Mouse (Mus musculus) heart, embryonic 12.5 days (tissue): ENCODE data around the gene Lrch3. TPM values are rescaled to one million over a fixed set of nuclear protein-coding genes. Genes with fewer than 3 reads are reported as not detected.
A peak's percentile ranks its signal among the peaks of the same experiment; 100 is the strongest.
"Not testable (repeated sequence)": the region's sequence is repeated elsewhere in the genome, so short reads cannot be mapped to it uniquely, and the experiment has no call there.

ENCODE experiments used
- ATAC-seq: fragments of 200-750 bp; cut with Nextera tagmentation; 2 replicates; pipeline ENCODE4 v1.8.0; 2017; ENCODE audit warnings: moderate TSS enrichment, moderate library complexity; ENCODE audit not compliant: insufficient number of reproducible peaks, low FRiP score
- H3K27ac ChIP-seq: fragments of 300-500 bp; sonication (generic); 2 replicates; pipeline ENCODE4 v1.5.1; 2016; ENCODE audit warnings: mild to moderate bottlenecking, moderate library complexity; ENCODE audit not compliant: poor library complexity, severe bottlenecking
- H3K27me3 ChIP-seq: fragments of 300-500 bp; sonication (generic); replicated peaks from 2 replicates; pipeline ENCODE4 v1.6.1; 2016; ENCODE audit warnings: mild to moderate bottlenecking, moderate library complexity
- H3K36me3 ChIP-seq: fragments of 300-500 bp; sonication (generic); 2 replicates; pipeline ENCODE4 v1.6.1; 2016; ENCODE audit warnings: mild to moderate bottlenecking, moderate library complexity
- H3K4me1 ChIP-seq: fragments of 300-500 bp; sonication (generic); replicated peaks from 2 replicates; pipeline ENCODE4 v1.6.1; 2016; ENCODE audit warnings: mild to moderate bottlenecking
- H3K4me2 ChIP-seq: fragments of 300-500 bp; sonication (generic); 2 replicates; pipeline ENCODE4 v1.6.1; 2016; ENCODE audit warnings: mild to moderate bottlenecking, moderate library complexity
- H3K4me3 ChIP-seq: fragments of 300-500 bp; sonication (generic); 2 replicates; pipeline ENCODE4 v1.5.1; 2016; ENCODE audit warnings: mild to moderate bottlenecking
- H3K9ac ChIP-seq: fragments of 300-500 bp; sonication (generic); 2 replicates; pipeline ENCODE4 v1.6.1; 2016; ENCODE audit warnings: mild to moderate bottlenecking, moderate library complexity
- H3K9me3 ChIP-seq: fragments of 300-500 bp; sonication (generic); replicated peaks from 2 replicates; pipeline ENCODE4 v1.6.1; 2016; ENCODE audit warnings: mild to moderate bottlenecking, moderate library complexity
- WGBS: fragments of 180-500 bp; shearing (Covaris S2); methylation state at CpG from one replicate; pipeline ENCODE4 v1.1.7; 2016; 5-methylcytosine and 5-hydroxymethylcytosine counted together
- polyA plus RNA-seq: library from polyadenylated mRNA; unstranded; fragments of >200 nt; fragmentation: Nextera tagmentation; extraction: Ambion mirVana; gene quantifications from 2 replicates; pipeline ENCODE4 v1.2.1, GENCODE M21; 2016

The Lrch3 gene
- polyA plus RNA-seq, 1 experiment from 2014 or later: 24.0 TPM

DNA sequence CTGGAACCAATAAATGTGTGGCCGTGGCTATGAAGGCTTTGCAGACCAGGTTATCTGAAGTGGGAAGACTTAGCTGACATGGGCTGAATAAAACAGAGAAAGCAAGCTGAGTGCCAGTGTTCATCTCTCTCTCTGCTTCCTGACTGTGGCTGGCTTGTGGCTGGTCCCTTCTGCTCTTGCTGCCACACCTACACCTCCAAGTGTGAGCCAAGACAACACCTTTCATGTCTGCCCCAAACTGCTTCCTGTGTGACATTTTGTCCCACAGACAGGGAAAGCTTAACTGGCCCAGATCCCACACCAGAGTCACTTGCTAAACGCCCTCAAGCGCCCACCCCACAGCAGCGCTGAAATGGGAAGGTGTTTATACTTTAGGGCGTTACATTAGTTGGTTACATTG is 139.2 kb downstream of the Lrch3 start:
- 63% methylated on average over 5 of the region's 5 CpGs for WGBS
- Histone ChIP-seq H3K4me1 (peaks cover 7% of the 10 kb centered on the region), H3K36me3 (peaks cover 3% of the 10 kb centered on the region), H3K27ac (no peak overlapping the region), H3K4me3 (no peak overlapping the region), H3K27me3 (no peaks in the 10 kb centered on the region), H3K4me2 (no peak overlapping the region), H3K9ac (no peak overlapping the region), H3K9me3 (no peaks in the 10 kb centered on the region)
- no peak for ATAC-seq

DNA sequence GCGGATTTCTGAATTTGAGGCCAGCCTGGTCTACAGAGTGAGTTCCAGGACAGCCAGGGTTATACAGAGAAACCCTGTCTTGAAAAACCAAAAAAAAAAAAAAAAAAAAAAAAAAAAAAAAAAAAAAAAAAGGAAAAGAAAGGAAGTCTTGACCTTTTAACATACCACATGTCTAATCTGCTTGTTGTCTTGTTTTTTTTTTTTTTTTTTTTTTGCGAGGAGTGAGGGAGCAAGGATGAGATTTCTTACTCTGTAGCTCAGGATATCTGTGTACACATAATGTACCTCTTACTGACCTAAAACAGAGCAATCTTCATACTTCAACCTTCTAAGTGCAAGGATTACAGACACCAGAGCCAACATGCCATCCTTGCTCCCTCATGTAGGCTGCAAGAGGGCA is 141.0 kb downstream of the Lrch3 start:
- not testable (repeated sequence) for ATAC-seq, H3K9ac ChIP-seq, H3K9me3 ChIP-seq, H3K4me2 ChIP-seq, H3K27ac ChIP-seq, H3K27me3 ChIP-seq, H3K4me3 ChIP-seq
- peaks cover 21% of the 10 kb centered on the region for H3K36me3 ChIP-seq
- WGBS: 69% methylated on average over 2 of the region's 2 CpGs
- H3K4me1 ChIP-seq: peaks cover 10% of the 10 kb centered on the region

DNA sequence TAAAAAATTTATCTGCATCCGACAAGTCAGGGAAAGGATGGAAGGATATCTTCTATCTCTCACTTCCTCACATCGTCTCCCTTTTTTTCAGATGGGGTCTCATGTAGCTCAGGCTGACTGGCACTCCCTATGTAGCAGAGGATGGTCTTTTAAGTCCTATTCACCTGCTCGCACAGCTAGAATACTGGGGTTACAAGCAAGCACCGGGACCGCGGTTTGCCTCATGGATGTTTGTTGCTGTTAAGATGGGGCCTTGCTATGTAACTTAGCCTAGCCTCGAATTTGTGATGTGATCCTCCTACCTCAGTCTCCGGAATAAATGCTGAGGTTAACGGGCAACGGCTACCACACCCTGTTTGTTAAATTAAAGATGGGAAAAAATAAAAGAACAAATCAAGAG is 141.8 kb downstream of the Lrch3 start:
- H3K9me3 ChIP-seq: no peaks in the 10 kb centered on the region
- WGBS: 19% methylated on average over 10 of the region's 10 CpGs
- ATAC-seq: peak; percentile 21; the same call in 1 of the 2 replicates
- H3K36me3 ChIP-seq: peaks cover 28% of the 10 kb centered on the region
- no peaks in the 10 kb centered on the region for H3K27me3 ChIP-seq
- H3K9ac ChIP-seq: peak overlapping the region; percentile 65
- H3K4me1 ChIP-seq: peaks cover 10% of the 10 kb centered on the region
- H3K27ac ChIP-seq: no peak overlapping the region
- H3K4me2 ChIP-seq: peak overlapping the region; percentile 72
- H3K4me3 ChIP-seq: peak overlapping the region; percentile 93

DNA sequence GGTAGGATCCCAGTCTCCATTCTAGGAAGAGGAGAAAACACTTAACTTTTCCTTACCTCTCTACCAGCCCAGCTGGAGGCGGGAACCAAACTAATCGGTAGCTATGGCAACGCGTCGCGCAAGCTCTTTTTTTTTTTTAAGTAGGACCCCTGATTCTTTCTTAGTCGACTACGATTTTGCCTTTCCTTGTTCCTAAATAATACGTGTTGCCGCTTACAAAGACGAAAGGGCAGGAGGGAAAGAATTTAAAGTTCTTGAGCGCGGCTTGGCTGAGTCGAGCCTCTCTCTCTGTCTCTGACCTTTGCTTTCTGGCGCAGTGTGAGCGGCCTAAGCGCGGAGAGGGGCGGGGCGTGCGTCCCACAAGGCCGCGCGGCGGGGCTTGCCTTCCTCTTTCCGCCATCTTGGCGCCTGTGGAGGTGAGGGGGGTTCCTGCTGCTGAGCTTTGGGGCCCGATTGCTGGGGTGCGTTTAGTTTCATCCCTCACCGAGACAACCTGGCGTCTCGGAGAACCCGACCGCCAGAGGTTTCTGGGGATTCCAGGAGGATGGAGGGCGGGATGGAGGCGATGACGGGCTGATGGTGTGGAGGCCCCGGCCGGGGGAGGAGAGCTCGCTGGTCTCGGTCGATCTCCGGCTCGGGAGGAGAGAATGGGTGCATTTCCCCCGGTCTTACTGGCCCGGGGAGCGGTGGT is 142.3 kb downstream of the Lrch3 start, which contains the start of the genes Iqcg and Rpl35a:
Gene Iqcg (minus strand): TSS at position 124 of the 691 bp plus-strand sequence.
Gene Rpl35a (plus strand): TSS at position 359 of the 691 bp plus-strand sequence.
- H3K36me3 ChIP-seq: peaks cover 32% of the 10 kb centered on the region
- H3K27me3 ChIP-seq: no peaks in the 10 kb centered on the region
- ATAC-seq: peak; percentile 92
- under 1% methylated on average over 47 of the region's 47 CpGs for WGBS
- peak within 1 kb of the TSS; percentile 93 for H3K4me3 ChIP-seq
- no peaks in the 10 kb centered on the region for H3K9me3 ChIP-seq
- peak within 1 kb of the TSS; percentile 97 for H3K9ac ChIP-seq
- H3K27ac ChIP-seq: peak within 1 kb of the TSS; percentile 86
- H3K4me1 ChIP-seq: peaks cover 10% of the 10 kb centered on the region
- peak within 1 kb of the TSS; percentile 72 for H3K4me2 ChIP-seq

DNA sequence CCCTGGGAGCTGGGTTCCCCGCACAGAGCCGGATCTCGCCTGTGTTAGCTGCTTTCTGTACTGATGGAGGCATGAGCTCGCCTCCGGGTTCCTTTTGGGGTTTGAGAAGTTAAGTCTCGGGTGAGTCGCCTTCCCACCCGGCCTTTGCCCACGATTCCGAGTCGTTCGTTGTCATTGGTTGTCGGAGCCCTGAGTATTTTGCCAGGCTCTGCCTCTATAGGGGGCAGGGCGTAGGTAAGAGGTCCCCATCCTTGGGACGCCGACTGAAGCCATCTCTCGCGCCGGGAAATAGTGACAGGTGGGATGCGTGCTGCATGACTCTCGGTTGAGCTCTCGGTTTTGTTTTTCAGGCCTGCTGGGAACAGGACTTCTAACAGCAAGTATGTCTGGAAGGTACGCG is 142.9 kb downstream of the Lrch3 start:
- H3K4me2 ChIP-seq: peak overlapping the region; percentile 72
- ATAC-seq: peak; percentile 30; the same call in 1 of the 2 replicates
- under 1% methylated on average over 24 of the region's 24 CpGs for WGBS

DNA sequence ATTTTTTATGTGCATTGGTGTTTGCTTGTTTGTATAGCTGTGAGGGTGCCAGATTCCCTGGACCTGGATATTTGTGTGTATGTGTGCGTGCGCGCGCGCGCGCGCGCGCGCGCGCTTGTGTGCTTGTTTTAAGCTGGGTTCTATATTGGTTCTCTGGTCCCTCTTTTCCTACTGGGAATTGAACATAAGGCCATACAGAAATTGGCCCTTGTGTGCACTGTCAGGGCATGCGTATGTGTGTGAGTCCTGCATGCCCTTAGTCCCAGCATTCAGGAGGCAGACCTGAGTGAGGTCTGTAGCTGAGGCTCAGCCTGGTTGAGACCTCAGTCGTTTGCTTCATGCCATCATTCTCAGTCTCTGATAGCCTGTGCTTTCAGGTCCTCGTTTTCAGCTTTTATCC is 144.1 kb downstream of the Lrch3 start:
- 86% methylated on average over 16 of the region's 16 CpGs for WGBS
- Histone ChIP-seq H3K4me1 (peaks cover 17% of the 10 kb centered on the region), H3K36me3 (peaks cover 32% of the 10 kb centered on the region), H3K9ac (peak overlapping the region; percentile 59), H3K27ac (no peak overlapping the region), H3K4me3 (peak overlapping the region; percentile 16), H3K27me3 (no peaks in the 10 kb centered on the region), H3K4me2 (peak overlapping the region; percentile 49), H3K9me3 (no peaks in the 10 kb centered on the region)
- no peak for ATAC-seq

More for the DNA sequence above, 142.9 kb downstream of the Lrch3 start:
- peaks cover 32% of the 10 kb centered on the region for H3K36me3 ChIP-seq
- H3K27ac ChIP-seq: peak overlapping the region; percentile 86
- H3K9me3 ChIP-seq: no peaks in the 10 kb centered on the region
- H3K4me3 ChIP-seq: peak overlapping the region; percentile 93
- peaks cover 13% of the 10 kb centered on the region for H3K4me1 ChIP-seq
- peak overlapping the region; percentile 97 for H3K9ac ChIP-seq
- H3K27me3 ChIP-seq: no peaks in the 10 kb centered on the region

DNA sequence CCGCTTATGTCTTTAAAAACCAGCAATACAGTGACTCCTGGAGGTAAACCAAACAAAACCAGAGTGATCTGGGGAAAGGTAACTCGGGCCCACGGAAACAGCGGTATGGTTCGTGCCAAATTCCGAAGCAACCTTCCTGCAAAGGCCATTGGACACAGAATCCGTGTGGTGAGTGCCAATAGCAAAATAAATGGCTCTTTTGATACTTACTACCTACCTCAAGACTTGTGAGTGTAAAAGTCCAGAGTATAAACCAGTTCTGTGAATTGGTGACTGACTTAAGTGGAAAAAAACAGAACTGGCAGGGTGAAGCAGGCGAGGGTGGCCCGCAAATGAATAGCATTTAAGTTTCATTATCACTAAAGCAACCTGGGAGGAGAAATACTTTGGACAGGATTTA is 144.8 kb downstream of the Lrch3 start:
- H3K9me3 ChIP-seq, ATAC-seq, H3K4me3 ChIP-seq, H3K27me3 ChIP-seq, H3K27ac ChIP-seq, H3K4me2 ChIP-seq: not testable (repeated sequence)
- Histone ChIP-seq H3K9ac (peak overlapping the region; percentile 59; the same call in 1 of the 2 replicates), H3K36me3 (peaks cover 32% of the 10 kb centered on the region), H3K4me1 (peaks cover 23% of the 10 kb centered on the region)
- 88% methylated on average over 9 of the region's 9 CpGs for WGBS

DNA sequence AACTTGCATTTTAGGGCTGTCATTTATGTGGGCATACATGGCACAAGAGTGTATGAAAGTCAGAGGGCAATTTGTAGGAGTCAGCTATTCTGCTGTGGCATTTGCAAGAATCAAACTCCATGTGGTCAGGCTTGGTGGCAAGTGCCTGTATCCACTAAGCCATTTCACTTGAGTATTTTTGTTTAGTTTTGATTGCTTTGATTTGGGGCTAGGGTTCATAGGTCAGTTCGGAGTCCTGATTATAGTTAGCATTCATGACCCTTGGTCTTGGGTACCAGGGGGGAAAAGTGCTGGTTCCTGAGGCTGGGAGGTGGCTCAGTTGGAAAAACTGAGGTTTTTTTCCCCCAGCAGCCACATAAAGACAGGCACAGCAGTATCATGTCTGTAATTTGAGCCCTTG is 145.6 kb downstream of the Lrch3 start:
- no peak overlapping the region for H3K4me3 ChIP-seq
- H3K27me3 ChIP-seq: no peaks in the 10 kb centered on the region
- no peaks in the 10 kb centered on the region for H3K9me3 ChIP-seq
- 86% methylated on average over 1 of the region's 1 CpGs for WGBS
- no peak overlapping the region for H3K27ac ChIP-seq
- H3K36me3 ChIP-seq: peaks cover 32% of the 10 kb centered on the region
- peaks cover 26% of the 10 kb centered on the region for H3K4me1 ChIP-seq
- H3K4me2 ChIP-seq: no peak overlapping the region
- ATAC-seq: no peak
- no peak overlapping the region for H3K9ac ChIP-seq

DNA sequence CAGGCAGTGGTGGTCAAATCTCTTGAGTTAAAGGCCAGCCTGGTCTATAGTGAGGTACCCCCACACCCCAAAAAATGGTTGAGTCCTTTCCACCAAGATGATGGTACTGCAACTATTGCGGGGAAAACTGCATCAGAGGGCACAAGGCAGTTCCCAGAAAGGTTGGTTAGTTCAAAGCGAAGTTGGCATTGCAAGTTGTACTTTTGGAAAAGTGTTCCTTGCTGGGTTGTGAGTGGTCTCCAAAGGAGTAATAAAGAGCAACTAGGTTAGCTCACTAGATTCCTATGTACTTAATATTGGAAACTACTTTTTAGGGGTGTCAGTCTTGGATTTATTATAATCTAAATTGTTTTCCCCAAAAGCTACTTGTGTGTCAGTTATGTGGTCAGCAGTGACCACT is 147.0 kb downstream of the Lrch3 start:
- ATAC-seq: no peak
- no peak overlapping the region for H3K4me3 ChIP-seq
- peaks cover 32% of the 10 kb centered on the region for H3K36me3 ChIP-seq
- no peaks in the 10 kb centered on the region for H3K27me3 ChIP-seq
- peaks cover 23% of the 10 kb centered on the region for H3K4me1 ChIP-seq
- H3K27ac ChIP-seq: no peak overlapping the region
- H3K9ac ChIP-seq: no peak overlapping the region
- H3K9me3 ChIP-seq: no peaks in the 10 kb centered on the region
- H3K4me2 ChIP-seq: no peak overlapping the region
- WGBS: 78% methylated on average over 2 of the region's 2 CpGs

DNA sequence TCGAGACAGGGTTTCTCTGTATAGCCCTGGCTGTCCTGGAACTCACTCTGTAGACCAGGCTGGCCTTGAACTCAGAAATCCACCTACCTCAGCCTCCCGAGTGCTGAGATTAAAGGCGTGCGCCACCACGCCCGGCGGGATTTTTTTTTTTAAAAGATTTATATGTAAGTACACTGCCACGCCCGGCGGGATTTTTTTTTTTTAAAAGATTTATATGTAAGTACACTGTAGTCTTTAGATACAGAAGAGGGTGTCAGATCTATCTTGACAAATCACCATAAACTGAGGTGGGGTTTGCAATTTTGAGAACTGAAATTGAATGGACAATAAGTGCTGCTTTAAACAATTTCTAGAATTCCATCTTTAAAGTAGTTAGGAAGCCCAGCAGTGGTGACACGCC is 147.5 kb downstream of the Lrch3 start:
- Histone ChIP-seq H3K27ac (peak overlapping the region; percentile 89; the same call in 1 of the 2 replicates), H3K27me3 (no peaks in the 10 kb centered on the region), H3K4me3 (peak overlapping the region; percentile 80), H3K9ac (0 out of 2 replicates have a peak overlapping the region, but pooled peaks have one; percentile 84), H3K9me3 (no peaks in the 10 kb centered on the region), H3K4me1 (peaks cover 23% of the 10 kb centered on the region), H3K36me3 (peaks cover 32% of the 10 kb centered on the region), H3K4me2 (peak overlapping the region; percentile 78)
- 41% methylated on average over 11 of the region's 11 CpGs for WGBS
- no peak for ATAC-seq

DNA sequence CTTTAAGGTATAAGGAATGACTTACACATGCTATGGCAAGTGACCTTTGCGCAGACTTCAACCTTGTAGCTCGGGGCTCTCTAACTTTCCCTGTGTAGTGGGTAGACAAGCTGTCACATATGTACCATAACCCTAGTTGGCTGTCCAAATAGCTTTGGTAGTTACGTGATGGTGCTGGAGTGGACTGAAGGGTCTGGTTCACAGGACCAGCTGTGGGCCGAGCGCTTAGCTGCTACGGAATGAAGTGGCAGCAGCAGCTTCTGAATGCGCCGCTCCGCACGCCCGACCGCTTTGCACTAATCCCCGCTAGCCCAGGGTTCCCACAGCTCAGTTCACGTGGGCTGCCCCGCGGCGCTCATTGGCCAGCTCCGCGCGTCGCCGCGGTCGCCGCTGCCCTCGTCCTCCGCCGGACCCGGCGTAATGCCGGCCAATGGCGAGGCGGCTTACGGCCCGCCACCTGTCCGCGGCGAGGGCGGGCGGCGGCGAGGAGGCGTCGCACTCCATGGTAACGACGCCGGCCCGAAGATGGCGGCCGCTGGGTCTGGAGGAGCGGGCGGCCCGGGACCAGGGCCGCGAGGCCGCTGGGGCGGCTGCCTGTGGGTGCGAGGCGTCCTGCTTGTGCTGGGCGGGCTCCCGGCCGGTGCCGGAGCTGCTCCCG is 148.3 kb downstream of the Lrch3 start, which contains the start of gene Lmln:
Gene Lmln (plus strand): TSS at position 498 of the 658 bp plus-strand sequence.
- Histone ChIP-seq H3K4me2 (peak within 1 kb of the TSS; percentile 78), H3K36me3 (peaks cover 37% of the 10 kb centered on the region), H3K9me3 (no peaks in the 10 kb centered on the region), H3K27ac (peak within 1 kb of the TSS; percentile 89), H3K27me3 (no peaks in the 10 kb centered on the region), H3K9ac (peak within 1 kb of the TSS; percentile 84), H3K4me1 (peaks cover 23% of the 10 kb centered on the region), H3K4me3 (peak within 1 kb of the TSS; percentile 80)
- WGBS: under 1% methylated on average over 62 of the region's 64 CpGs
- ATAC-seq: peak; percentile 98
